Mouse (Mus musculus) brown adipose tissue, adult 24 weeks (tissue): ENCODE measurements around the gene Nhlrc2. TPM values are rescaled to one million over a fixed set of nuclear protein-coding genes. Genes with fewer than 3 reads are reported as not detected.
A peak's percentile ranks its signal among the peaks of the same experiment; 100 is the strongest.

Experiments used
- H3K27ac ChIP-seq: fragments of 200-500 bp; replicated peaks from 2 replicates; pipeline ENCODE4 v1.5.1; 2012; ENCODE audit warnings: low read depth, mild to moderate bottlenecking, low read length
- H3K4me1 ChIP-seq: fragments of 200-500 bp; 2 replicates; pipeline ENCODE4 v1.6.1; 2012; ENCODE audit warnings: low read length, mixed read lengths; ENCODE audit not compliant: control insufficient read depth, insufficient read depth, insufficient read length
- H3K4me3 ChIP-seq: fragments of 200-500 bp; 2 replicates; pipeline ENCODE4 v1.5.1; 2012; ENCODE audit warnings: low read depth, mild to moderate bottlenecking, low read length, moderate library complexity; ENCODE audit not compliant: insufficient read depth
- polyA plus RNA-seq: library from polyadenylated mRNA; stranded (reverse); fragments of >200 nt; gene quantifications from 2 replicates; pipeline ENCODE4 v1.2.4, GENCODE M21; 2012; ENCODE audit not compliant: missing spikeins, insufficient read depth, insufficient read length

The Nhlrc2 gene
- polyA plus RNA-seq, 1 experiment = 9.9 TPM

GRCm38 (mm10) chr19:56583785-56584184 lies 35.7 kb downstream of the Nhlrc2 start:
- no peak overlapping the region for H3K4me3 ChIP-seq
- no peaks in the 10 kb centered on the region; the same call in 1 of the 2 replicates for H3K4me1 ChIP-seq
- no peak overlapping the region for H3K27ac ChIP-seq

- Histone ChIP-seq H3K4me3 (no peak overlapping the region), H3K27ac (no peak overlapping the region)
These were observed 36.2 kb downstream of the Nhlrc2 start for GRCm38 (mm10) chr19:56584288-56584687.

DNA sequence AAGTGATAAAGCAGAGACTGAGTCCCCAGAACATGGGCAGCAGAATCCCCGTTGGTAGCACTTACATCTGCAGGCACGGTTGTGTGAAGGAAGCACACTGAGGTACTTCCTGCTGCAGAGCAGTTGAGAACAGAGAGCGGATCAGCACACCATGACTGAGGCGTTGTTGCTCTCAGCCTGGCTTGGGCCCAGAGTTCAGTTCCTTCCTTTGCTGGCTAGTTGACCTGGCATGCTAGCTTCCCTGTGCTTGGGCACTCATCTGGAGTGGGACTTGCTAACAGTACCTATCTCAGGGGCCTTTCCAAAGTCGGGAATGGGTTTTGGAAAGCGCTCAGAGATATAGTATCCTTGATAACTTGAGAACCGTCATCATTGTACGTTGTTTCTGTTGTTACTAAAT lies 38.3 kb downstream of the Nhlrc2 start:
- no peak overlapping the region for H3K27ac ChIP-seq
- no peak overlapping the region for H3K4me3 ChIP-seq
- no peaks in the 10 kb centered on the region; the same call in 1 of the 2 replicates for H3K4me1 ChIP-seq

More at GRCm38 (mm10) chr19:56584288-56584687, 36.2 kb downstream of the Nhlrc2 start:
- no peaks in the 10 kb centered on the region; the same call in 1 of the 2 replicates for H3K4me1 ChIP-seq

GRCm38 (mm10) chr19:56588205-56588626 lies 40.2 kb downstream of the Nhlrc2 start:
- H3K4me3 ChIP-seq = no peak overlapping the region
- 0 out of 2 replicates have a peak overlapping the region, but pooled peaks have one; percentile 15 for H3K27ac ChIP-seq
- H3K4me1 ChIP-seq = no peaks in the 10 kb centered on the region; the same call in 1 of the 2 replicates

GRCm38 (mm10) chr19:56589008-56589407 lies 40.9 kb downstream of the Nhlrc2 start:
- no peak overlapping the region for H3K27ac ChIP-seq

GRCm38 (mm10) chr19:56589455-56589854 lies 41.4 kb downstream of the Nhlrc2 start:
- no peak overlapping the region for H3K4me3 ChIP-seq
- no peaks in the 10 kb centered on the region; the same call in 1 of the 2 replicates for H3K4me1 ChIP-seq
- no peak overlapping the region for H3K27ac ChIP-seq

More at GRCm38 (mm10) chr19:56589008-56589407, 40.9 kb downstream of the Nhlrc2 start:
- no peaks in the 10 kb centered on the region; the same call in 1 of the 2 replicates for H3K4me1 ChIP-seq
- no peak overlapping the region for H3K4me3 ChIP-seq

GRCm38 (mm10) chr19:56590250-56590649 lies 42.2 kb downstream of the Nhlrc2 start:
- Histone ChIP-seq H3K27ac (no peak overlapping the region), H3K4me3 (no peak overlapping the region), H3K4me1 (no peaks in the 10 kb centered on the region; the same call in 1 of the 2 replicates)

- Histone ChIP-seq H3K27ac (no peak overlapping the region), H3K4me3 (no peak overlapping the region), H3K4me1 (no peaks in the 10 kb centered on the region; the same call in 1 of the 2 replicates)
These were observed 44.4 kb downstream of the Nhlrc2 start for GRCm38 (mm10) chr19:56592472-56592871.

DNA sequence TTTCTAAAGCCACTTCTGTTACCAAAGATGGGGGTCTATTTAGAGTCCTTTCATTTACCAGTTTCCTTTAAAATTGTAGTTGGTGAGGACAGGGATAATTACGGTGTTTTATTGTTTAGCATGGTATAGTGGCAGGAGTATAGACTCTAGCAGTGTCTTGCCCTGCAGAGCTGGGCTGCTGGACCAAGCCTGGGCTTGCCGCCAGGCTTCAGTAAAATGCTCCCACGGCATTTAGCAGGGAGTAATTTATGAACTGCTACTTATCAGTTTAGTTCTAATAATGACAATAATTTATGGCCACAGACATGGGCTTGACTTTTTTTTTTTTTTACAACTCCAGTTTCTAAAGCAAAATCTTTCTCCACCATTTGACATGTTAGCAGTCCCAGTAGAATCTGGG lies 51.9 kb downstream of the Nhlrc2 start:
- H3K27ac ChIP-seq = no peak overlapping the region
- no peak overlapping the region for H3K4me3 ChIP-seq

GRCm38 (mm10) chr19:56600797-56601196 lies 52.7 kb downstream of the Nhlrc2 start:
- Histone ChIP-seq H3K4me3 (no peak overlapping the region), H3K4me1 (no peaks in the 10 kb centered on the region), H3K27ac (peak overlapping the region; percentile 36; the same call in 1 of the 2 replicates)

More for the DNA sequence above, 51.9 kb downstream of the Nhlrc2 start:
- no peaks in the 10 kb centered on the region for H3K4me1 ChIP-seq

DNA sequence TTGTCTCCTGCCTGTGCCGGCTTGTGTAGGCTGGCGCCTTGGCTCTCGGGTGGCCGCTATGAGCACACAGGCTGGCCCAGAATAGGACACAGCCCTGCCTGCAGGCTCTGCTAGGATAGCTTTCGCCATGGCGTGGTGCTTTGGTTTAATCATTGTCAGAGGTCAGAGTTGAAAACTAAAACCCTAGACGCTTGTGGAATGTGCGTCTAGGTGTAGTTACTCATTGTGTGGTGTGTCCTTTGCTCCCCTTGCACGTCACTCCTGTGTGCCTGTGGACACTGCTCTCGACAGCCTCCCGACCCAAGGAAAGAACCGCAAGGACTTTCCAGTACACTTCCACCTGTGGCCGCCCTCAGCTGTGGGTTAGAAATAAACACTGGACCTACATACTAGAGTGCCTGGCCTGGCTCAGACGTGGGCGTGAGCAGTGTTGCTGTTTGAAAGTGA lies 53.9 kb downstream of the Nhlrc2 start:
- Histone ChIP-seq H3K4me3 (no peak overlapping the region), H3K4me1 (no peaks in the 10 kb centered on the region), H3K27ac (no peak overlapping the region)

GRCm38 (mm10) chr19:56608946-56609345 lies 60.9 kb downstream of the Nhlrc2 start:
- no peaks in the 10 kb centered on the region for H3K4me1 ChIP-seq
- H3K27ac ChIP-seq = no peak overlapping the region
- no peak overlapping the region for H3K4me3 ChIP-seq

GRCm38 (mm10) chr19:56614131-56614530 lies 66.1 kb downstream of the Nhlrc2 start:
- H3K27ac ChIP-seq = no peak overlapping the region
- no peaks in the 10 kb centered on the region for H3K4me1 ChIP-seq
- H3K4me3 ChIP-seq = no peak overlapping the region

DNA sequence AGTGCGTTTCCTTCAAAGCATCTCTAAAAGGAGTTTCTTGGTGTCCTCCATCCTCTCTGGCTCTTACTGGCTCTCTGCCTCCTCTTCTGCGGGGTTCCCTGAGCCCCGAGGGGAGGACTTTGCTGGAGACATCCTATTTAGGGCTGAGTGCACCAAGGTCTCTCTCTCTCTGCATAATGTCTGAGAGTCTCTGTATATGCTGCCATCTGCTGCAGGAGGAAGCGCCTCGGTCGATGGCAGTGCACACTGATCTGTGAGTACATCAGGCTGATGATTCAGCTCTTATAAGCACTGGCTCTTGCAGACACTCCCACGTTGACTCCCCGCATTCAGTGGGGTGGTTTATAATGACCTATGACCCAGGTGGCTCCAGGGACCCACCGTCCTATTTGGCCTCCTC lies 70.8 kb downstream of the Nhlrc2 start:
- no peaks in the 10 kb centered on the region for H3K4me1 ChIP-seq
- no peak overlapping the region for H3K27ac ChIP-seq
- no peak overlapping the region for H3K4me3 ChIP-seq

DNA sequence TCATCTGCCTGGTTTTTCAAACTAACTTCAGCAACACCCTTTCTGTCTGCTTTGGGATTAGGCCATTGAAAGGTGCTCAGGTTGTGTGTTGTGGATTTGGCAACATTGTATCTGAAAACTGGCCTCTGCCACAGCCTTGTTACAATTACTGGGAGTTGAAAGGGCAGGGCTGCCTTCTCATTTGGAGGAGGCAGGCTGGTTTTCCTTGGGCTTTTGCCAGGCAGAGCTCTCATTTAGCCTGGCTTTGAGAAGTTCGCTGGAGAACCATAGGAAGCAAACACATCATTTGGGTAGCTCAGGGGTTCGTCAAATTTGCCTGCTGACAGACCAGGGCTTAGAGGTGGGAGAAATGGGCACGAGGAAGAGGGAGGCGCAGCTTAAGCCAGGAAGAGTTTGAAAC lies 71.5 kb downstream of the Nhlrc2 start:
- H3K27ac ChIP-seq = no peak overlapping the region
- H3K4me1 ChIP-seq = no peaks in the 10 kb centered on the region
- H3K4me3 ChIP-seq = no peak overlapping the region

DNA sequence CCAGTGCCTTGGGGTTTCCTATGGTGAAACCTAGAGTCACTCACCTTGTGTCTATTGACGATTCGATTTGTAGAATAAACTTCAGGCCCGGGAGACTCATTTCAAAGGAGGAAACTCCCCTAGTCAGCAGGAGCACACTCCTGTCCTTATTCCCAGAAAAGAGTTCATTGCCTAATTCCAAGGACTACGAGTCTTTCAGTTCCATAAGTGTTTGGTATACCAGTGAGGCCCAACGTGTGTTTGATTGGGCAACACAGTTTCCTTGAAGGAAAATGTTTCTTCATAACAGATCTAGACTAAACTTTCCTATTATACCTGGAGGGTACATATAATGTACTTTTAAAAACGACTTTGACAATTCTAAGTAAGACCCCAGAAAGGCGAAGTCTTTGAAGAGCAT lies 73.8 kb downstream of the Nhlrc2 start:
- no peak overlapping the region for H3K4me3 ChIP-seq
- H3K27ac ChIP-seq = no peak overlapping the region
- H3K4me1 ChIP-seq = no peaks in the 10 kb centered on the region
